Mouse (Mus musculus) embryonic stem cell, embryonic (primary cell): ENCODE results near the gene Fkbp1b.

Source experiments
- CTCF ChIA-PET, 4 experiments: fragments of 300-600 bp in 2 of 4; fragments of 350-600 bp in 2 of 4; sonication (Branson Sonifier 250); formaldehyde crosslinking; loops; one replicate each; lab custom pipeline; 2022; ENCODE audit warnings: inconsistent platforms in 2 of 4; lab: Charles Lee
- POLR2A ChIA-PET, 4 experiments: fragments of 300-600 bp in 2 of 4; fragments of 350-600 bp in 2 of 4; sonication (Branson Sonifier 250); formaldehyde crosslinking; loops; one replicate each; lab custom pipeline; 2022; ENCODE audit warnings: antibody characterized with exemption in 4 of 4, inconsistent platforms in 1 of 4; lab: Charles Lee

The Fkbp1b gene

DNA sequence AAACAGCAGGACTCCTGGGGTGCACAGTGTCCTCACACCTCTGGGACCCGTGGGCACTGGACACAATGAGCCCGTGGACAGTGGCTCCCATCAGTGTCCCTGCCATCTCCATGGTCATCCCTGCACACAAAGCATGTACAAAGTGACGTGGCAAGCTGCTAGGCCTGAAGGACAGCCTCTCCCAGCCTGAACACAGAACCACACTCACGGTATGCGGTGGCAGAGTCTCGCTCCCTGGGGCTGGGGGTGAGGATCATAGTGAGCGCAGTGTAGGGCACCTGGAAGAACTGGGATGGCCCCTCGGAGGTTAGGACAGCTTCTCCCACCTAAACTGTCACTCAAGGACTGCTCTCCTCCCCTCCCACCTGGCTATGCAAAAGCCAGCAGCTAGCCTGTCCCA lies 27.5 kb upstream of the Fkbp1b start:
- POLR2A ChIA-PET: interaction anchor here in 3 of 4 experiments (0.6 to 12.5 kb wide), 11 partner anchors 9 to 220 kb away, joined by 3 to 87 read pairs (median 3); partner anchors contain the start of gene Atad2b (in 2 of the 3)

DNA sequence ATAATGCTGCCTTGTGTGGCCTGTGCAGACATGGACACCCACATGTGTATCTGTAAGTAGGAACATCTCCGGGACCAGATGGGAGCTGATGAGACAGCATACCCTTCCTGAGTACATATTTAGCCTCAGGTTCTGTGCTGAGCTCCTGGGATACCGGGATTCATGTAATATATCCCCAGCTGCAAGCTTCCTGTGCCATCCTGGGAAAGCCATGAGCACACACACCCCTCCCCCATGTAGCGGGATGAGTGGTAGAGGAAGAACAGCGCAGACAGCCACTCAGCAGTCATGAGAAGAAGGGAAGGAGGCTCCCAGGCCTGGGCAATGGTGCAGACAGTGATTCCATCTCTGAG lies 22.9 kb upstream of the Fkbp1b start:
- CTCF ChIA-PET: interaction anchor here in 2 of 4 experiments (0.7 to 2.6 kb wide), 5 partner anchors 8 to 534 kb away, joined by 3 to 11 read pairs (median 8); partner anchors contain the start of genes Fkbp1b (in 1 of the 2) and Mfsd2b (in 1 of the 2)
- POLR2A ChIA-PET: interaction anchor here in 3 of 4 experiments (0.7 to 12.5 kb wide), 15 partner anchors 8 to 70 kb away, joined by 3 to 102 read pairs (median 3); partner anchors contain the start of genes Mfsd2b (in 3 of the 3), Atad2b (in 2 of the 3) and Wdcp (in 2 of the 3)

More for the DNA sequence above, 27.5 kb upstream of the Fkbp1b start:
- CTCF ChIA-PET: interaction anchor here in 2 of 4 experiments (0.6 to 2.2 kb wide), 3 partner anchors 11 to 138 kb away, joined by 3 to 5 read pairs (median 3); partner anchors contain the start of gene Atad2b (in 1 of the 2)

DNA sequence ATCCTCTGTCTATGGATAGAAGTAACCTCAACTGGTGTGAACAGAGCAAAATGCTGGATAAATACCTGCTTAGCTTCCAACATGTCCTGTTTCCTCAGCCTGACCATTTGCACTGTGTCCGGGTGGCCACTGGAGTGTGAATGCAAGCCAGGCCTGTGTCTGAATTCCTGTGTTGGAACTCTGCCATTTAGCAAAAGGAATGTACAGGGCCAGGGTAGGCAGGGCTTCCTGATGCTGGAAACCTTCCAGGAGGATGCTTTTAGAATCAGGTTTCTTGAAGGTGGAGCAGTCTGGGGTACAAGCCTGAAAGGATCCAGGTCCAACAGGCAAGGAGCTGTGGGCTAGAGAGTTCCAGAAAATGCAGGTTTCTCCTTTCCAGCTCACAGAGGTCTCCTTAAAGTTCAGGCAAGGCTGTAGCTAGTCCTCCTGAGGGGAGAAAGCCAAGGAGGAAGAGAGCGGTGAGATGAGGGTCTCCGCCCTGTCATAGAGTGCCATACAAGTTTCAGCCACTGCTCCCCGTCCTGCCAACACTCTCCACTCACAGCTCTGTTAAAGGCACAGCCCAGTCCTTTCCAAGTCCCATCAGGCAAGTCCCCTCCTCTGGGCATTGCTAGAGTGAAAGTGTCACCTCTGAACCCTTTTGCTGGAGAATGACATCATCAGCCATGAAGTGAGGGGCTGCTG lies 22.4 kb upstream of the Fkbp1b start:
- ChIA-PET CTCF (interaction anchor here in 3 of 4 experiments (0.7 to 2.6 kb wide), 7 partner anchors 8 to 149 kb away, joined by 3 to 12 read pairs (median 4); partner anchors contain the start of genes Atad2b (in 1 of the 3), Fkbp1b (in 1 of the 3), Mfsd2b (in 1 of the 3) and Wdcp (in 1 of the 3)), POLR2A (interaction anchor here in 3 of 4 experiments (0.6 to 12.5 kb wide), 17 partner anchors 7 to 1189 kb away, joined by 3 to 102 read pairs (median 3); partner anchors contain the start of genes Mfsd2b (in 3 of the 3), Atad2b (in 2 of the 3), Wdcp (in 2 of the 3) and Sf3b6 (in 1 of the 3))

DNA sequence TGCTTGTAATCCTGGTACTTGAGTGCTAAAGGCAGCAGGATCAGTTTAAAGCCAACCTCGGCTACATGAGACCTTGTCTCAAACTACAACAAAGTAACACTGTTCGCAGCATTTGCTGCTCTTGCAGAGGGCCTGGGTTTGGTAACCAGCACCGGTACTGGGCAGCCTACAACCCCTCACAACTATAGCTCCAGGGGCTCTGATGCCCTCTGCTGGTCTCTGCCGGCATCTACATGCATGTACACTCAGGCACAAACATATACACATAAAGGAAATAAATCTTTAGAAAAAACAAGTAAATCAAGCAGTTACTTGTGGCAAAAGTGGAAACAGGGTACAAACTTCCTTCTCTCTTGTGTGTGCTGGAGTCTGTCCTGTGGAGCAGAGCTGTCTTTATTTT lies 21.3 kb upstream of the Fkbp1b start:
- CTCF ChIA-PET: interaction anchor here (0.6 to 2.6 kb wide), 16 partner anchors 9 to 94 kb away, joined by 3 to 12 read pairs (median 4); partner anchors contain the start of genes Atad2b (in 3 of the 4), Mfsd2b (in 2 of the 4), Fam228b (in 1 of the 4) and Fkbp1b (in 1 of the 4)
- POLR2A ChIA-PET: interaction anchor here (0.6 to 12.5 kb wide), 18 partner anchors 8 to 112 kb away, joined by 3 to 102 read pairs (median 4); partner anchors contain the start of genes Mfsd2b (in 3 of the 4), Sf3b6 (in 2 of the 4), Atad2b (in 1 of the 4) and Wdcp (in 1 of the 4)

DNA sequence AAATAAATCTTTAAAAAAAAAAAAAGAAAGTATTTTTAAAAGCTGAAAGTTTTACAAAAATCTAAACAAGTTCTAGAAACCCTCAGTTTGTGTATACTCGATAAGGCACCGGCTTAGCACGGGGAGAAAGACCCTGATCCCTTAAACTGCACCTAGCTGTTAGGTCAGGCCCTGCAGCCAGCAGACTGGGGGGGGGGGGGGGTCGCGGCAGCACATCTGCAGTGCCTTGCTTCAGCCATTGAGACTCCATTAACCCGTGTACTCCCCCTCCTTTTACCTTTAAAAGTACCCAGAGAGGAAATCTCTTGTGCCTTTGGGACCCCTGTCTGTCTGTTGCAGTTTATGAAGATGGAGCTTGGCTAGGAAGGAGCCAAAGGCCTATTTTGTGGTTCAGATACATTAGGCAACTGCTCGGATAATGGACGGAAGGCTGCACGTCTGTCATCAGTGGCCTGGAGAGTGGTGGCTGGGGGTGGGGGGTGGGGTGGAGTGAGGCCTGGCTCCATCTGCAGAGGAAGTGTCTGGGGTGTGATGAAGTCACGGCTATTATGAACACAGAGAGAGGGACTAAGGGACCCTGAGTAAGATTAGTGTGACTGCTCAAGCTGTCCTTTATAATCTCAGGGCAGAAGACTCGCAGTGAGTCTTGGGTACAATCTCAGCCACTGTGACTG lies 18.0 kb upstream of the Fkbp1b start:
- CTCF ChIA-PET: interaction anchor here in 2 of 4 experiments (0.6 to 1.0 kb wide), 6 partner anchors 14 to 268 kb away, joined by 3 to 5 read pairs (median 4); partner anchors contain the start of genes Atad2b (in 1 of the 2), Mfsd2b (in 1 of the 2) and Sf3b6 (in 1 of the 2)
- POLR2A ChIA-PET: interaction anchor here in 3 of 4 experiments (0.6 to 12.5 kb wide), 19 partner anchors 9 to 90 kb away, joined by 3 to 102 read pairs (median 5); partner anchors contain the start of genes Atad2b (in 2 of the 3), Mfsd2b (in 2 of the 3) and Wdcp (in 1 of the 3)

DNA sequence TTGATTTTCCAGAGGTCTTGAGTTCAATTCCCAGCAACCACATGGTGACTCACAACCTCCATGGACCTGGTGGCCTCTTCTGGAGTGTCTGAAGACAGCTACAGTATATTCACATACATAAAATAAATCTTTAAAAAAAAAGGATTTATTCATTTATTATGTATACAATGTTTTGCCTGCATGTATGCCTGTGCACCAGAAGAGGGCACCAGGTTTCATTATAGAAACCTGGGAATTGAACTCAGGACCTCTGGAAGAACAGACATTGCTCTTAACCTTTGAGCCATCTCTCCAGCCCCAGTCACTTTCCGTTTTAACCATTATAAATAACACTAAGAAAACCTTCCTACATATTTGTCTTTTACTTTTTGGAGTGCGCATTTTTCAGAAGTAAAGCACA lies 15.4 kb upstream of the Fkbp1b start:
- ChIA-PET CTCF (interaction anchor here (0.6 to 1.1 kb wide), 11 partner anchors 10 to 384 kb away, joined by 3 to 5 read pairs (median 3); partner anchors contain the start of gene Atad2b (in 2 of the 4)), POLR2A (interaction anchor here in 3 of 4 experiments (0.6 to 1.8 kb wide), 13 partner anchors 8 to 264 kb away, joined by 3 to 6 read pairs (median 3); partner anchors contain the start of genes Mfsd2b (in 2 of the 3), Atad2b (in 1 of the 3), Gm3625 (in 1 of the 3) and Itsn2 (in 1 of the 3))

DNA sequence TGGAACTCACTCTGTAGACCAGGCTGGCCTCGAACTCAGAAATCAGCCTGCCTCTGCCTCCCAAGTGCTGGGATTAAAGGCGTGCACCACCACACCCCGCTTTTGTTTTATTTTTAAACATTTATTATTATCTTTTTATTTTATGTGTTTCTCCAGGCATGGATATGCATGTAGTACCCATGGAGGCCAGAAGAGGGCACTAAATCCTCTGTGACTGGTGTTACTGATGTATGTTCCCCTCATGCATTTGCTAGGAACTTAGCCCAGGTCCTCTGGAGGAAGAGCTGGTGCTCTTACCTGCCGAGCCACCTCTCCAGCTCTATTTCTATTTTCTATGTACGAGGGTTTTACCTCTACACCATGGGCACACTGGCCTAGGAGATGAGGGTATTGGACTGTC lies 14.8 kb upstream of the Fkbp1b start:
- ChIA-PET CTCF (interaction anchor here (0.6 to 1.5 kb wide), 13 partner anchors 9 to 383 kb away, joined by 3 to 5 read pairs (median 3); partner anchors contain the start of gene Atad2b (in 2 of the 4)), POLR2A (interaction anchor here in 3 of 4 experiments (0.6 to 1.8 kb wide), 11 partner anchors 8 to 264 kb away, joined by 3 to 9 read pairs (median 3); partner anchors contain the start of genes Mfsd2b (in 2 of the 3), Atad2b (in 1 of the 3), Gm3625 (in 1 of the 3) and Itsn2 (in 1 of the 3))

DNA sequence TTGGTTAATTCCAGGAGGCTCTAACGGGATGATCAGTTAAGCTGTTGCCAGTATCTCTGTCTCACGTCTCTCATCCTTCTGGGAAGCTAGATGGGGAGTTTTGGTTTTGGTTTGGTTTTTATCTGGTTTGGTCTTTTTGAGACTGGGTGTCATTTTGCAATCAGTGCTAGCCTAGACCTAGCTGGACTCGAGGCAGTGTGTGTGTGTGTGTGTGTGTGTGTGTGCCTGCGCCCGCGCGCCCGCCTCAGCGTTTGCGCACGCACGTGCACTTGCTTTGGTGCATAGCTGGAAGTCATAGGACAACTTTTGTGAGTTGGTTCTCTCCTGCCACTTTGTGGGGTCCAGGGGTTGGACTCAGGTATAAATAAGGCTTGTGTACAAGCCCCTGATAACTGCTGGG lies 2.4 kb upstream of the Fkbp1b start:
- ChIA-PET POLR2A (interaction anchor here (0.5 to 2.9 kb wide), 38 partner anchors 8 to 610 kb away, joined by 3 to 18 read pairs (median 4); partner anchors contain the start of genes Fam228b (in 3 of the 4), Pfn4 (in 3 of the 4), Sf3b6 (in 3 of the 4) and Mfsd2b (in 2 of the 4)), CTCF (interaction anchor here in 3 of 4 experiments (0.5 to 1.4 kb wide), 7 partner anchors 11 to 116 kb away, joined by 3 to 4 read pairs (median 3); partner anchors contain the start of gene Sf3b6 (in 1 of the 3))

DNA sequence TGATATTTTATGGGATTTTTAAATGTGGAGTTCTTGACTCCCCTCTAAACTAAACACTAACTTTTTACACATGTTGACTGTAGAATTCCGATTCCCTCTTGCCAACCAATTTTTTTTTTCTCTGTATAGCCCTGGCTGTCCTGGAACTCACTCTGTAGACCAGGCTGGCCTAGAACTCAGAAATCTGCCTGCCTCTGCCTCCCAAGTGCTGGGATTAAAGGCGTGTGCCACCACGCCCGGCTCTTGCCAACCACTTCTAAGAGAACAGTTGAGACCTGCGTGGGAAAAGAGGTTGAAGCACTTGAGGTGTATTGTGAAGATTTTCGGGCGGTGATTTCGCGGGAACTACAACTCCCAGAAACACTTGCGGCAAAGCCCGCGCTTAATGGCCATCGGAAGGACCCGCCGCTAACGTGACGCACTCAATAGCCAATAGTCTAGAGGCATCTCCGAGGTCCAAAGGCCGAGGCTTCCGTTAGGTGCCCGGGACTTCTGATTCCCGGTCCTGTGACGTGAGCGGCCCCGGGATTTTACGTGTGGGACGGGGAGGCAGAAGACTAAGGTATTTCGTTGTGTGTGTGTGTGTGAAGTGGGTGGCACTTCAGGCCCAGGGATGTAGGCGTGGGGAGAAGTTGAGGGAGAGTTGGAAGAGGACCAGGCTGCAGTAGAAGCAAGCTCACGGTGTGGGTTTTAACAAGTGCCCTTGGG lies 1.7 kb upstream of the Fkbp1b start, which contains the start of gene Wdcp:
TSS of gene Wdcp (plus strand) at position 414 of the 708 bp plus-strand sequence.
- ChIA-PET CTCF (interaction anchor here in 2 of 4 experiments (0.5 to 1.4 kb wide), 6 partner anchors 12 to 55 kb away, joined by 3 to 4 read pairs (median 3); partner anchors contain the start of gene Sf3b6 (in 1 of the 2)), POLR2A (interaction anchor here (0.5 to 2.9 kb wide), 39 partner anchors 9 to 609 kb away, joined by 3 to 18 read pairs (median 4); partner anchors contain the start of genes Fam228b (in 3 of the 4), Pfn4 (in 3 of the 4), Sf3b6 (in 3 of the 4) and Mfsd2b (in 2 of the 4))

DNA sequence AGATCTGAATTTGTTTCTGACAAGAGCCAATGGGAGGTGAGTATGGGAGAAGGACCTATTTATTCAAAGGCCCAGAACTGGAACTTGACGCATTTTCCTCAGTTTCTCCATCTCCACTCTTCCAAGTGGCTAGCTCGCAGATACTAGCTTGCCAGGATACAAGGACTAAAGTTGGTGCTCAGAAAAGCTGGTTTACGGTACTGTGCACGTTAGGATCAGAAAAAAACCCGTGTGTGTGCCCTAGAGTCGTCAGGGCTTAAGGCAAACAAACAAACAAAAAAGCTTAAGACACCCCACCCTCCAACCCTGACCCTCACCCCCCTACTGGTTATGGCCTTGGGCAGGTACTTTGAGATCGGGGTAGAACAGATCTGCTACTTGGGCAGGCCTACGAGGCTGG lies 1.1 kb upstream of the Fkbp1b start:
- ChIA-PET POLR2A (interaction anchor here in 2 of 4 experiments (0.7 to 3.5 kb wide), 12 partner anchors 9 to 164 kb away, joined by 3 to 33 read pairs (median 3); partner anchors contain the start of gene Sf3b6 (in 2 of the 2)), CTCF (no interaction called here)

DNA sequence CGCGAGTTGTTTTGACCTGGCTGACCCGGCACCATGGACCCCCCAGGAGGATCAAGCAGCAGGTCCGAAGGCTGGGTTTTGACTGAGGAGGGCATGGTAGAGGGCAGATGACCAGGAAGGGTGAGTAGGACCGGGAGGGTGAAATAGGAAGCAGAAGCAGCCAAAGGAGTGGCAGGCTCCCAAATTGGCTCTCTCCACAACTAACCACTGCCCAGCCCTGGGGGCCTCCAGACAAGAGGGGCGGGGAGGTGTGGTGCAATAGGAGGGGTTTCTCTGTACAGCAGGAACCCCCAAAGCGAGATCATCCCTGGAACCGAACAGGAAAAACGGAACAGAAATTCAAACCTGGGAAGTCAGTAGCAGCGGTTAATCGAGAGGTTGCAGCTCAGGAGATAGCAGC lies 650 bp downstream of the Fkbp1b start:
- CTCF ChIA-PET: interaction anchor here in 2 of 4 experiments (0.6 to 1.0 kb wide), 2 partner anchors 23 to 300 kb away, joined by 3 read pairs; no protein-coding TSS in a partner anchor
- POLR2A ChIA-PET: interaction anchor here in 3 of 4 experiments (0.5 to 3.5 kb wide), 17 partner anchors 8 to 1228 kb away, joined by 3 to 33 read pairs (median 3); partner anchors contain the start of genes Atad2b (in 1 of the 3) and Sf3b6 (in 1 of the 3)

DNA sequence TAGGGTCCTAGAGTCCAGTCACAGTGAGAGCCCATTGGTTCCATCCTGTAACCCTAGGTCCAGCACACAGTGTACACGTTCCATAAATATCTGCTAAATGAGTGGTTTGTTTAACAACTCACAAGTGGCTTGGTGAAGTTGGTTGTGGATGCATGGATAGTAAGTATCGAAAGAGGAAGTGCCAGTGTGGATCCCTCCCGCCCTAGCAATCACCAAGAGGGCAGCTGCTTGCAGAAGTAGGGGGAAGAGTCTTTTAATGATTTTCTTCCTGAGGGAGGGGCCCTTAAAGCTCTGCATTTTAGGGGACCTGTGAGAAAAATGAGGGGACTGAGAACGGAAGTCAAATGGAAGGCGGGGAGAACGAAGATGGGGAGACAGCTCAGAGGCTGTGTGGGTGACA lies 1.4 kb downstream of the Fkbp1b start:
- CTCF ChIA-PET: no interaction called here
- POLR2A ChIA-PET: interaction anchor here in 3 of 4 experiments (0.6 to 3.5 kb wide), 13 partner anchors 10 to 564 kb away, joined by 3 to 33 read pairs (median 3); partner anchors contain the start of genes Atad2b (in 1 of the 3) and Sf3b6 (in 1 of the 3)

DNA sequence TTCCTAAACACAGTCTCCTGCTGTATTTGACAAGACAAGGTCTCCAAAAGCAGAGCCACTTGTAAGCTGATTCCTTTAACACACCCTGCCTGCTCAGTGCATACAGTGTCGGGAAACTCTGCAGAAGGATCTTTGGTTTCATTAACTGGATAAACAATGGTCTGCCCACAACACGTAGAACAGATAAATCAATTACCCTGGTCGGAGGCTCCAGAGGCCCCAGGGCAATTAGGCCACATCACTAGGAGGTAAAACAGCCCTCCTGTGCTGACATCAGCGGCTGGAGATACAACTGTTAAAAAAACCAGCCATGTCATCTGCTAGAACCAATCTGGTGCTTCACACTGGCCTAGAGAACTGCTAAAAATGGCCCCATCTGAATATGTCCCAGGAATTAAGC lies 4.4 kb downstream of the Fkbp1b start:
- ChIA-PET CTCF (interaction anchor here in 1 of 4 experiments (0.6 kb wide), 1 partner anchor 44 kb away, joined by 3 read pairs; no protein-coding TSS in a partner anchor), POLR2A (no interaction called here)

DNA sequence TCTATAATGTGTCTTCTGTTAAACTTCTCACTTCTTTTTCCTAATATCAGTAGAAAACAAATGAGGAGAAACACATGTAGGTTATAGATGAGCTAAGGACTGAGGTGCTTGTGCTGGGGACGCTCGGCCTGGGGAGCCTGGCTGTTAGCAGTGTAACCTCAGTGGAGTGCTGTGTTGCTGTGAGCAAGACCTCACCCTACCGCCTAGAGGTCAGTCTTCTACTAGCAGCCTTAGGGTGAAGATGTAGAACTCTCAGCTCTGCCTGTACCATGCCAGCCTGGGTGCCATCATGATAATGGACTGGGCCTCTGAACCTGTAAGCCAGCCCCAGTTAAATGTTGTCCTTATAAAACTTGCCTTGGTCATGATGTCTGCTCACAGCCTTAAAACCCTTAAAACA lies 14.1 kb downstream of the Fkbp1b start:
- ChIA-PET POLR2A (interaction anchor here in 2 of 4 experiments (1.5 to 2.9 kb wide), 3 partner anchors 10 to 38 kb away, joined by 3 to 16 read pairs (median 15); partner anchors contain the start of gene Sf3b6 (in 2 of the 2)), CTCF (interaction anchor here in 1 of 4 experiments (0.7 kb wide), 1 partner anchor 901 kb away, joined by 3 read pairs; no protein-coding TSS in a partner anchor)

DNA sequence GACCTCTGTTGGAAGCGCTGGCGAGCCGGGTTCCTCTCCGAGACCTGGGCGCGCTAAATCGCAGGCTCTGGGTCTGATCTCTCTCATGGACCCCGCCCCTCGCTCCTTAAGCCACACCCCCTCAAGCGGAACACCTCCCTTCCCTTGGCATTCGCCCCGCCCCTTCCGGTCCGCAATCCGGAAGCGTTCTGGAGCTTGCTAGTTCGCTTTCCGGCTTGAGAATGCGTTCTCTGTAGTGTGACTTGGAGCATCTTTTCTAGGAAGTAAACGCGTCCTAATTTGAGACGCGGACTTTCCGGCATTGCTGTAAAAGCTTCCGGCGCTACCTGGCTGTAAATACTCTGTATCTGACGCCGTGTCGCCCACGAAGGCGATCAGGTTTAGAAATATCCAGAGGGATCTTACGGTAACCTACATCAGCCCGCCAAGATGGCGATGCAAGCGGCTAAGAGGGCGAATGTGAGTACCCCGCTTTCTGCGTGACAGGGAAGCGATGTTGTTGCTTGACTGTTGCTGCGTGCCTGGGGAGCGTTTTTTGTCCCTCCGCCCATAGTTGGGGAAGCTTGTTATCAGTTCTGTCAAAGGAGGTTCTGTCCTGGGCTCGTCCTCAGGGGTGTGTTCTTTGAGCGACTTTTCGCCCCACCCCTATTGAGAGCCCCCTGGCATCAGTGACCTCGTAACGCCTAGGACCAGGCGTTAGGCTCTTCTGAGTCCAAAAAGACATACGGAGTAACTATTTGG lies 23.9 kb downstream of the Fkbp1b start, which contains the start of gene Sf3b6:
TSS of gene Sf3b6 (plus strand) at position 184 of the 741 bp plus-strand sequence.
- ChIA-PET POLR2A (interaction anchor here in 3 of 4 experiments (0.5 to 2.9 kb wide), 76 partner anchors 8 to 931 kb away, joined by 3 to 33 read pairs (median 4); partner anchors contain the start of genes Atad2b (in 3 of the 3), Fam228b (in 3 of the 3), Pfn4 (in 3 of the 3) and Fkbp1b (in 2 of the 3)), CTCF (interaction anchor here in 2 of 4 experiments (0.6 to 1.1 kb wide), 8 partner anchors 26 to 1545 kb away, joined by 3 to 4 read pairs (median 3); partner anchors contain the start of genes Atad2b (in 1 of the 2) and Fam228b (in 1 of the 2))
